Mouse (Mus musculus): ENCODE data around the gene Olfr1265.

The Olfr1265 gene

DNA sequence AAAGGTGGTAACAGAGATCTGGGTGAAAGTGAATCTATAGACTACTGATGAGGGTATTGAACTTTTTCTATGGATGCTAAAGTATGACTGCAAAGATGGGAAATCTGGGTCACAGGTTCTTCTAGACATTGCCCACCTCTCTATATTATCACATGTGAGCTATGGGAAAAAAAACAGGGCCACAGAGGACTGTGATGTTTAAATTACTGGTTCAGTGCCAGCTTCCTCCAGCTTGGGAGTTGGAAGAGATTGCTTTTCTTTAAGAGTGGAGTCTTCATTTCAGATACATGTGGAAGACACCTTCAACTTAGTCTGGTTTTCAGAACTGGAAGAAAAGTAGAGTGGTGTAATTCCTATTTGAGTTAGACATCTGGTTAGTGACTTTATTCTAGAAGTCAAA, at the start of gene Olfr1265:
TSS of gene Olfr1265 (plus strand) at position 301 of the 400 bp plus-strand sequence.
- in situ Hi-C loops (cut with MboI, MseI) = no loop called here

- in situ Hi-C loops (cut with MboI, MseI) = no loop called here
Observed at GRCm38 (mm10) chr2:89990921-89991320, 44.2 kb upstream of the Olfr1265 start, which contains the start of gene Olfr1261. TSS of gene Olfr1261 (plus strand) at chr2:89991221.

GRCm38 (mm10) chr2:89999845-90000244, 35.3 kb upstream of the Olfr1265 start, which contains the start of gene Olfr1262:
TSS of gene Olfr1262 (plus strand) at chr2:90000145.
- in situ Hi-C loops (cut with MboI, MseI) = no loop called here

GRCm38 (mm10) chr2:90011831-90012230, 23.3 kb upstream of the Olfr1265 start, which contains the start of gene Olfr1263:
TSS of gene Olfr1263 (plus strand) at chr2:90012131.
- in situ Hi-C loops (cut with MboI, MseI) = no loop called here

DNA sequence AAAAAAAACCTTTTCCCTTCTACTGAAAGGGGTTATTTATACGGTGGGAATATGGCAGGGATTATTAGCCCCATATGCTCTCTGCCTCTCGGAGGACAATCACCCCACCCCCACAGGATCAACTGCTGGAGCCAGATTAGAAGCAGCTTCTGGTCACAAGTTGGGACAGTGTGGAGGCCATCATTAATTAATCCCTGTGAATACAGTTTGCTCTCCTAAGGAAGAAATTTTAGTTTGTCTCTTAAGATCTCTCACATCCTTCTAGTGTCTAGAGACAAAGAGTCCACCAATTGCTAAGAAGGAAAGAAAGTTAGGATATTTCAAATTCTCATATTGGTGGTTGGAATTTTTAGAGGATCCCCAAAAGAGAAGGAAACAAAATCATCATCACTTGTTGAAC, 9.7 kb upstream of the Olfr1265 start, which contains the start of gene Olfr1264:
TSS of gene Olfr1264 (minus strand) at position 101 of the 400 bp plus-strand sequence.
- in situ Hi-C loops (cut with MboI, MseI) = no loop called here

DNA sequence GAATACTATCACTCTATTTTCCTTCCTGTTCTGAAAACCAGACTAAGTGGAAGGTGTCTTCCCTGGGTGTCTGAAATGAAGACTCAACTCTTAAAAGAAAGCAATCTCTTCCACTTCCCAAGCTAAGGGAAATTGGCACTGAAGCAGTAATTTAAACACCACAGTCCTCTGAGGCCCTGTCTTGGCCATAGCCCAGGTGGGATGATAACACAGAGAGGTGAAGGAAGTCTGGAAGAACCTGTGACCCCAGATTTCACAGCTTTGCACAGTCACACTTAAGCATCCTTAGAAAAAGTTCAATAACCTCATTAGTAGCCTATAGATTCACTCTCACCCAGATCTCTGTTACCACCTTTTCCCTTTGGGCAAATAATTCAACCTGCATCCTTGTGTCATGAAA, 28.4 kb downstream of the Olfr1265 start, which contains the start of gene Olfr140:
TSS of gene Olfr140 (minus strand) at position 101 of the 400 bp plus-strand sequence.
- in situ Hi-C loops (cut with MboI, MseI) = no loop called here

GRCm38 (mm10) chr2:90070065-90070464, 34.9 kb downstream of the Olfr1265 start:
- in situ Hi-C loops (cut with MboI, MseI) = no loop called here
